Mouse (Mus musculus) natural killer cell, adult 2 months (primary cell): ENCODE data around the gene Fam120a.
A peak's percentile ranks its signal among the peaks of the same experiment; 100 is the strongest.

Experiments used
- DNase-seq, 2 experiments: peaks; one replicate each; pipeline ENCODE4 v3.0.0; 2022; ENCODE audit warnings: low spot score in 2 of 2

Fam120a gene

GRCm38 (mm10) chr13:48913141-48913540 lies 54.7 kb downstream of the Fam120a start:
- no peak for DNase-seq

- no peak for DNase-seq
Measured at GRCm38 (mm10) chr13:48911426-48911825, 56.4 kb downstream of the Fam120a start.

GRCm38 (mm10) chr13:48905458-48905857 lies 62.4 kb downstream of the Fam120a start:
- DNase-seq, result no peak

GRCm38 (mm10) chr13:48895376-48895775 lies 72.4 kb downstream of the Fam120a start:
- no peak for DNase-seq

GRCm38 (mm10) chr13:48890260-48890960 lies 77.4 kb downstream of the Fam120a start:
- DNase-seq, result no peak

- DNase-seq, result peak; percentile 98
Measured at GRCm38 (mm10) chr13:48878534-48878933, 89.3 kb downstream of the Fam120a start.

- DNase-seq, result no peak
Measured at GRCm38 (mm10) chr13:48877805-48878204, 90.0 kb downstream of the Fam120a start.

GRCm38 (mm10) chr13:48872726-48873125 lies 95.1 kb downstream of the Fam120a start:
- no peak for DNase-seq

- DNase-seq, result peak in 1 of 2 experiments; percentile 53
Measured at GRCm38 (mm10) chr13:48871887-48872606, 95.8 kb downstream of the Fam120a start.

GRCm38 (mm10) chr13:48870771-48871731 lies 96.8 kb downstream of the Fam120a start, which contains the start of gene Phf2:
Gene Phf2, minus strand, starts transcription at chr13:48871119.
- no peak for DNase-seq

GRCm38 (mm10) chr13:48869950-48870770 lies 97.7 kb downstream of the Fam120a start:
- DNase-seq, result peak; percentile 38 to 46

GRCm38 (mm10) chr13:48869600-48869949 lies 98.2 kb downstream of the Fam120a start:
- DNase-seq, result no peak

- no peak for DNase-seq
Measured at GRCm38 (mm10) chr13:48869088-48869487, 98.7 kb downstream of the Fam120a start.

- DNase-seq, result no peak
Measured at GRCm38 (mm10) chr13:48864673-48865356, 103.0 kb downstream of the Fam120a start.

GRCm38 (mm10) chr13:48863556-48863955 lies 104.3 kb downstream of the Fam120a start:
- no peak for DNase-seq

- no peak for DNase-seq
Measured at GRCm38 (mm10) chr13:48861913-48862312, 105.9 kb downstream of the Fam120a start.

GRCm38 (mm10) chr13:48858779-48859178 lies 109.0 kb downstream of the Fam120a start:
- no peak for DNase-seq

GRCm38 (mm10) chr13:48858054-48858453 lies 109.8 kb downstream of the Fam120a start:
- DNase-seq, result no peak

GRCm38 (mm10) chr13:48857246-48857932 lies 110.4 kb downstream of the Fam120a start:
- DNase-seq, result no peak

GRCm38 (mm10) chr13:48853947-48854346 lies 113.9 kb downstream of the Fam120a start:
- no peak for DNase-seq
